ENCODE assay signal across 7 mouse cellular contexts in the genomic region with DNA sequence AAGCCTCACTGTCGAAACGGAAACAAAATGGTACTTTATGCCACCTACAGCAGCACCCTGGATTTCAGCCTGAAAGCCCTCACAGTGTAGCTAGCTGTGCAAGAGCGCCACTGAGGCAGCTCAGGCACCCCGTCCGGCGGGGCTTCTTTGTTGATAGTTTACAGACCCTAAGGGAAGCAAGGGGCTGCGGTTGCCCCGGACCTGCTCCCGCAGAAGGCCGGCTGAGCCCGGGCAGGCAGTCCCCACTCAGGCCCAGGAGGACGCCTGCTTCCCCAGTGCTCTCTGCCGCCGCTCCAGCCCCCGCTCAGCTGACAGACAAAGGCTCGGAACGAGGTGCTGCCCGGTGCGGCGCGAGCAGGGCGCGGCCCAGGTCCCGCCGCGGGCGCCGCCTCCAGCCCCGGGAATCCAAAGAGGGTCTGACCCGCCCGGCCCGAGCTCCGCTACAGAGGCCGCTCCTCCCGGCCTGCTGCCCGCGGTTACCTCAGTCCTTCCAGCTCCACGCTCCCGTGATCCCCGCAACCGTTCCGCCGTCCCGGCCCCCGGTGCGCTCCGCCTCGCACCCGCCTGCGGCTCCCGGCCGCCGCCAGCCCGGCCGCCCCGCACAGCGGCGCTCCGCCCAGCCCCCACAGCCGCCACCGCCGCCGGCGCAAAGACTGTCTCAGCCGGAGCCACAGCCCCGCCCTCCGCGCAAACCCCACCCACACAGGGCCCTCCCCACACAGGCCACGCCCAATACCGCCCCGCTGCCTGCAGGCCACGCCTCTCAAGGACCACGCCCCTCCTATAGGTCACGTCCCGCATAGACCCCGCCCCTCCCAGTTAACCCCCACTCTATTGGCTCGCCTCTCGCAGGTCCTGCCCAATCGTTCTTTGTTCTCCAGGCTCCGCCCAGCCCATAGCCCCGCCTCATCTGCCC. TPM values are rescaled to one million over a fixed set of nuclear protein-coding genes. Genes with fewer than 3 reads are reported as not detected.
A peak's percentile ranks its signal among the peaks of the same experiment; 100 is the strongest.
DNase-seq lines count a peak whose midpoint lies in the region; ATAC-seq lines count a peak whose summit lies in the region.

A gene (minus strand): TSS at position 654 of the 916 bp plus-strand sequence.

- no peaks in the 10 kb centered on the region for H3K9me3 ChIP-seq in embryonic facial prominence, embryonic 12.5 days
- H3K9me3 ChIP-seq in limb, embryonic 11.5 days (ENCODE audit: control insufficient read depth, low read length) = no peaks in the 10 kb centered on the region
- no peaks in the 10 kb centered on the region for H3K9me3 ChIP-seq in midbrain, embryonic 14.5 days (ENCODE audit: control insufficient read depth, low read length)

- H3K27ac ChIP-seq in embryonic facial prominence, embryonic 12.5 days = peak within 1 kb of the TSS; percentile 92
- H3K27ac ChIP-seq in limb, embryonic 11.5 days (replicated peaks; ENCODE audit: low read depth, low read length) = peak within 1 kb of the TSS; percentile 82
- H3K27ac ChIP-seq in midbrain, embryonic 14.5 days (replicated peaks; ENCODE audit: low read depth, low read length) = peak within 1 kb of the TSS; percentile 94

- peak within 1 kb of the TSS; percentile 78 for H3K4me2 ChIP-seq in embryonic facial prominence, embryonic 12.5 days (replicated peaks)
- peak within 1 kb of the TSS; percentile 61 for H3K4me2 ChIP-seq in limb, embryonic 11.5 days (ENCODE audit: low read depth, severe bottlenecking)
- peak within 1 kb of the TSS; percentile 78 for H3K4me2 ChIP-seq in midbrain, embryonic 14.5 days (ENCODE audit: low read length)

- peaks cover 36% of the 10 kb centered on the region for H3K4me1 ChIP-seq in embryonic facial prominence, embryonic 12.5 days
- H3K4me1 ChIP-seq in limb, embryonic 11.5 days (ENCODE audit: control insufficient read depth, insufficient read depth, low read length) = peaks cover 20% of the 10 kb centered on the region
- H3K4me1 ChIP-seq in midbrain, embryonic 14.5 days (ENCODE audit: control insufficient read depth, insufficient read depth, low read length) = peaks cover 34% of the 10 kb centered on the region

- H3K9ac ChIP-seq in embryonic facial prominence, embryonic 12.5 days = peak within 1 kb of the TSS; percentile 87
- H3K9ac ChIP-seq in limb, embryonic 11.5 days (ENCODE audit: low read length) = peak within 1 kb of the TSS; percentile 95
- H3K9ac ChIP-seq in midbrain, embryonic 14.5 days (replicated peaks; ENCODE audit: low read length) = peak within 1 kb of the TSS; percentile 96

- no peaks in the 10 kb centered on the region for H3K27me3 ChIP-seq in embryonic facial prominence, embryonic 12.5 days
- no peaks in the 10 kb centered on the region for H3K27me3 ChIP-seq in limb, embryonic 11.5 days (ENCODE audit: control insufficient read depth, insufficient read depth, low read length)
- no peaks in the 10 kb centered on the region for H3K27me3 ChIP-seq in midbrain, embryonic 14.5 days (ENCODE audit: control insufficient read depth, insufficient read depth, low read length)

- peak; percentile 91 for ATAC-seq in embryonic facial prominence, embryonic 12.5 days (ENCODE audit: insufficient number of reproducible peaks, insufficient read depth, low FRiP score, low TSS enrichment)
- ATAC-seq in limb, embryonic 11.5 days (ENCODE audit: insufficient number of reproducible peaks, low FRiP score, low TSS enrichment, low read depth) = peak; percentile 98
- peak; percentile 97 for ATAC-seq in midbrain, embryonic 14.5 days (ENCODE audit: low FRiP score, low TSS enrichment)

- peak; percentile 99 for DNase-seq in adrenal gland, postnatal 25 days
- DNase-seq in heart, adult 11 months = peak; percentile 100
- DNase-seq in kidney, adult 18-20 months = peak; percentile 99
- peak; percentile 100 for DNase-seq in limb, embryonic 11.5 days (ENCODE audit: low spot score)
- peak; percentile 99 for DNase-seq in midbrain, embryonic 14.5 days
- DNase-seq in spleen, adult 18-20 months = peak; percentile 99 to 100

- under 1% methylated on average over 62 of the region's 81 CpGs for WGBS in embryonic facial prominence, embryonic 12.5 days
- under 1% methylated on average over 72 of the region's 81 CpGs for WGBS in limb, embryonic 11.5 days
- WGBS in midbrain, embryonic 14.5 days = 1% methylated on average over 80 of the region's 81 CpGs

- H3K4me3 ChIP-seq in embryonic facial prominence, embryonic 12.5 days = peak within 1 kb of the TSS; percentile 71
- peak within 1 kb of the TSS; percentile 60 for H3K4me3 ChIP-seq in limb, embryonic 11.5 days (ENCODE audit: low read depth, low read length)
- H3K4me3 ChIP-seq in midbrain, embryonic 14.5 days (replicated peaks; ENCODE audit: low read depth, low read length) = peak within 1 kb of the TSS; percentile 93

- H3K36me3 ChIP-seq in embryonic facial prominence, embryonic 12.5 days = peaks cover 11% of the 10 kb centered on the region
- H3K36me3 ChIP-seq in limb, embryonic 11.5 days (ENCODE audit: control insufficient read depth, insufficient read depth, low read length) = no peaks in the 10 kb centered on the region
- H3K36me3 ChIP-seq in midbrain, embryonic 14.5 days (ENCODE audit: control insufficient read depth, insufficient read depth, low read length) = no peaks in the 10 kb centered on the region

RNA-seq across cellular contexts. Expression of the gene that starts here (rescaled TPM):
- 24.9 and 36.5 TPM in 2 replicates for total RNA-seq in adrenal gland, postnatal 25 days (2021)
- 30.1 and 31.1 TPM in 2 replicates for polyA plus RNA-seq in embryonic facial prominence, embryonic 12.5 days (2016; fragmentation: Nextera tagmentation; extraction: Ambion mirVana)
- 18.1 and 22.7 TPM in 2 replicates for polyA plus RNA-seq in limb, embryonic 11.5 days (2014; fragmentation: Nextera tagmentation; extraction: Ambion mirVana)
- polyA plus RNA-seq in midbrain, embryonic 14.5 days (2014; fragmentation: Nextera tagmentation; extraction: Ambion mirVana) = 26.1 and 37.1 TPM in 2 replicates

Comparison
In these comparisons a context has a peak if more than half of its experiments do, and no peak if none do; other contexts are left out.
1. Peak in every context shown above with its lines: DNase-seq, ATAC-seq, H3K4me3 ChIP-seq and H3K27ac ChIP-seq.